Mouse (Mus musculus) embryonic fibroblast, embryonic 13.5 days (primary cell): ENCODE measurements around the gene Higd1a. TPM values are rescaled to one million over a fixed set of nuclear protein-coding genes. Genes with fewer than 3 reads are reported as not detected.
A peak's percentile ranks its signal among the peaks of the same experiment; 100 is the strongest.

ENCODE experiments used
- H3K27ac ChIP-seq: 2 replicates; pipeline ENCODE4 v1.5.1; 2012; ENCODE audit warnings: low read length, control low read depth, inconsistent platforms; ENCODE audit not compliant: insufficient read depth
- H3K4me1 ChIP-seq: 2 replicates; pipeline ENCODE4 v1.6.1; 2011; ENCODE audit warnings: low read length; ENCODE audit not compliant: control insufficient read depth, insufficient read depth
- H3K4me3 ChIP-seq: 2 replicates; pipeline ENCODE4 v1.5.1; 2011; ENCODE audit warnings: mild to moderate bottlenecking, control low read depth, low read length; ENCODE audit not compliant: insufficient read depth
- CTCF ChIP-seq: IDR thresholded peaks from 2 replicates; pipeline ENCODE4 v1.5.1; 2011; ENCODE audit warnings: mild to moderate bottlenecking, control low read depth, low read length, moderate library complexity, borderline replicate concordance; ENCODE audit not compliant: insufficient read depth
- POLR2A ChIP-seq: IDR thresholded peaks from 2 replicates; pipeline ENCODE4 v1.6.1; 2011; ENCODE audit warnings: low read depth, mild to moderate bottlenecking, control low read depth, low read length, moderate library complexity
- polyA plus RNA-seq: library from polyadenylated mRNA; stranded (reverse); fragments of >200 nt; gene quantifications from 2 replicates; pipeline ENCODE4 v1.2.4, GENCODE M21; 2011; ENCODE audit warnings: low read depth; ENCODE audit not compliant: missing spikeins, insufficient read length

Higd1a gene
- polyA plus RNA-seq = 96.1 and 101 TPM in 2 replicates

DNA sequence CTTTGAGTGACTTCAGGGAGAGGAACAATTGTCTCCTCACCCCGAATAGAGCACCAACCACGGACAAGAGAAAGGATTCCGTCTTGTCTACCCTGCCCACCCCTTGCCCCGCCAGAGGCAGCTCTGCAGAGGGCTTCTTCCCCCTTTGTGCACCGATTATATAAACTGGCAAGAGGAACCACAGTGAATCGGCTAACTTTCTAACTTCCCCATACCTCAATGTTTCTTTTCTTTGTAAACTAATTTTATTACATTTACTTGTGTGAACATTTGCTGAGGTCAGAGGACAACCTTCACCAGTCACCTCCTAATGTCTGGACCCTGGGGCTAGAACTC is at the start of gene Higd1a:
Gene Higd1a (minus strand): TSS at position 210 of the 336 bp plus-strand sequence.
- TF ChIP-seq CTCF = no peak
- TF ChIP-seq POLR2A = no peak
- peak within 1 kb of the TSS; percentile 96 for H3K27ac ChIP-seq
- H3K4me3 ChIP-seq = peak within 1 kb of the TSS; percentile 69
- H3K4me1 ChIP-seq = no peaks in the 10 kb centered on the region

DNA sequence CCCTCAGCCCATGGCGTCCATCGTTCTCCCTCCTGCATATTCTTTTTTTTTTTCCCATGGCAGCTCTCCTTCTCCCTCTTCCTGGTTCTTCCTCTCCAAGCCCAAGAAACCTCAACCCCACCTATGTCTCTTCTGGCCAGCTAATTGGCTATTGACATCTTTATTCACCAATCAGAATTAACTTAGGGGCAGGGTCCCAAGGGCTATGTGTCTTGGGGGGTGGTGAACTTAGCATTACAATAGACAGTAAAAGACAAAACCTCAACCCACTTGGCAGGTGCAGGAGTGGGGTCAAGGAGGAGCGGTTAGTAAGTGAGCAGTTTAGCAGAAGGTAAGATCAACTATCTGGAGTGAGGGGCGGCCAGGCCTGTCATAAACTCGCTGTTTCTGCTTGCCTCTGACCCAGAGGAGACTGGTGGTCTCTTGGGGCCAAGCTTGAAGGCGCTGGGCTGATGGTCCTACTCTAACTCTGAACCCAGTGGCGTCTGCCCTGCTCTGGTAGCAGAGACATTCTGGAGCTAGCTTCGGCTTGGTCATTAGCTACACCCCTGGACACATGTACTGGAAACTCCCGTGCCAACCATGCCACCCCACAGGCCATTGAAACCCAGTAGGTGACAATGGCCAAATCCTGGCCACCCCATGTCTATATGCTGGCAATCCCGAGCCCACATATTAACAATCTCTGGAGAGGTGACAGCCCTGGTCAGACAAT is 49.4 kb upstream of the Higd1a start:
- no peak overlapping the region for H3K27ac ChIP-seq
- H3K4me3 ChIP-seq = no peak overlapping the region
- H3K4me1 ChIP-seq = no peaks in the 10 kb centered on the region
- TF ChIP-seq CTCF (no peak), POLR2A (no peak)

- TF ChIP-seq CTCF = no peak
- TF ChIP-seq POLR2A = no peak
- H3K4me1 ChIP-seq = no peaks in the 10 kb centered on the region
- H3K4me3 ChIP-seq = no peak overlapping the region
- H3K27ac ChIP-seq = no peak overlapping the region
Measured at GRCm38 (mm10) chr9:121906456-121906855, 48.3 kb upstream of the Higd1a start.

- H3K27ac ChIP-seq = no peak overlapping the region
- TF ChIP-seq POLR2A = no peak
- no peak for TF ChIP-seq CTCF
- no peaks in the 10 kb centered on the region for H3K4me1 ChIP-seq
- no peak overlapping the region; the same call in 1 of the 2 replicates for H3K4me3 ChIP-seq
Measured at GRCm38 (mm10) chr9:121905556-121906185, 47.5 kb upstream of the Higd1a start.

DNA sequence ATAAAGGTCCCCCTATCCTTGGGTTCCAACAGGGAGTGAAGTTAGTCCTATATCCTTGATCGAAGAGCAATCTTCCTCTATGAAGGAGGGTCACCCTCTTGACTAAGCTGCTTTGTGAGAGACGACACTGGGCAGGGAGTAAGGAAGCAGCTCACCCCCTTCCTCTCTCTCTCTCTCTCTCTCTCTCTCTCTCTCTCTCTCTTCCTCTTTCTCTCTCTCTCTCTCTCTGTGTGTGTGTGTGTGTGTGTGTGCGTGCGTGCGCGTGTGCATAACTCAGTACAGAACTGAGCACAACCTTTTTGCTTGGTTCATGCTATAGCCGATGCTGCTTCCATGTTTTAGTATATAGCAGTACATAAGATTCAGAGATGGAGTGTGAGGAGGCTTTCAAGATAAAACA is 46.8 kb upstream of the Higd1a start:
- no peak overlapping the region for H3K27ac ChIP-seq
- no peaks in the 10 kb centered on the region for H3K4me1 ChIP-seq
- TF ChIP-seq CTCF (no peak), POLR2A (no peak)
- no peak overlapping the region for H3K4me3 ChIP-seq

- no peak overlapping the region for H3K27ac ChIP-seq
- H3K4me3 ChIP-seq = no peak overlapping the region
- TF ChIP-seq CTCF = no peak
- no peak for TF ChIP-seq POLR2A
- H3K4me1 ChIP-seq = no peaks in the 10 kb centered on the region
Measured at GRCm38 (mm10) chr9:121904319-121904718, 46.2 kb upstream of the Higd1a start.

DNA sequence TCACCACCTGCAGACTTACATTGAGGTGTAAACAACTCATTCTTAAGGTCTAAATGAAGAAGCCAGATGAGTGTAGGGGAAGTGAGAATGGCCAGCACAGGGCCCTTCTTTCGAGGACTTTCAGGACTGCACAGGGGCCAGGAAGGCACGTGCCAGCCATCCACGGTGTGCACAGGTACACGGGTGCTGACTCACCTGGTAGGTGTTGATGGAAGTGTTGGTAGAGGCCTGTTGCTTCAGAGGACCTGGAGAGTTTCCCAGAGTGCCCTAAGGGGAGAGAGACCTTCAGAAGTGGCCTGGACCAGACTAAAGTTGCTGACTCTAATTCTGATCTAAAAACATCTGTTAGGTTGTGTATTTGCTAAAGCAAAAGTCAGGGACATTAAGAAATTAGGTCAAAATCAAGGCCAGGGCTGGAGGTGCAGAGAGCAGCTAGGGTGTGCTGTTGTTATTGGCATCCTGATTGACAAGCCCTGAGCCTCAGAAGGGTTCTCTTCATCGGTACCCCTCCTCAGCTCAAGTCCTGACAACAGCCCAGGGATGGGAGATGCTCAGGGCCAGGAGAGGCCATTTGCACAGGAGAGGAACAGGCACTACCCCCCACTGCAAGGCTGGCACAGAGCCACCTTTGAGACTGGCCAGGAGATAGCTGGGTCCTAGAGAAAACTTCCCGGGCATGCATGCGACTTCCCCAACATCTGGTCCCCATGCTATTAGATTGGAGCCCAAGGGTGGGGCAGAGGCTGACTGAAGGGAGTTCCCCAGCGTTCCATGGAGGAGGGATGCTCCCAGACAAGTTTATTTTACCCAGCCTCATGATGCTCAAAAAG is 45.5 kb upstream of the Higd1a start:
- Histone ChIP-seq H3K27ac (no peak overlapping the region), H3K4me1 (no peaks in the 10 kb centered on the region), H3K4me3 (no peak overlapping the region)
- TF ChIP-seq POLR2A (no peak), CTCF (no peak)

DNA sequence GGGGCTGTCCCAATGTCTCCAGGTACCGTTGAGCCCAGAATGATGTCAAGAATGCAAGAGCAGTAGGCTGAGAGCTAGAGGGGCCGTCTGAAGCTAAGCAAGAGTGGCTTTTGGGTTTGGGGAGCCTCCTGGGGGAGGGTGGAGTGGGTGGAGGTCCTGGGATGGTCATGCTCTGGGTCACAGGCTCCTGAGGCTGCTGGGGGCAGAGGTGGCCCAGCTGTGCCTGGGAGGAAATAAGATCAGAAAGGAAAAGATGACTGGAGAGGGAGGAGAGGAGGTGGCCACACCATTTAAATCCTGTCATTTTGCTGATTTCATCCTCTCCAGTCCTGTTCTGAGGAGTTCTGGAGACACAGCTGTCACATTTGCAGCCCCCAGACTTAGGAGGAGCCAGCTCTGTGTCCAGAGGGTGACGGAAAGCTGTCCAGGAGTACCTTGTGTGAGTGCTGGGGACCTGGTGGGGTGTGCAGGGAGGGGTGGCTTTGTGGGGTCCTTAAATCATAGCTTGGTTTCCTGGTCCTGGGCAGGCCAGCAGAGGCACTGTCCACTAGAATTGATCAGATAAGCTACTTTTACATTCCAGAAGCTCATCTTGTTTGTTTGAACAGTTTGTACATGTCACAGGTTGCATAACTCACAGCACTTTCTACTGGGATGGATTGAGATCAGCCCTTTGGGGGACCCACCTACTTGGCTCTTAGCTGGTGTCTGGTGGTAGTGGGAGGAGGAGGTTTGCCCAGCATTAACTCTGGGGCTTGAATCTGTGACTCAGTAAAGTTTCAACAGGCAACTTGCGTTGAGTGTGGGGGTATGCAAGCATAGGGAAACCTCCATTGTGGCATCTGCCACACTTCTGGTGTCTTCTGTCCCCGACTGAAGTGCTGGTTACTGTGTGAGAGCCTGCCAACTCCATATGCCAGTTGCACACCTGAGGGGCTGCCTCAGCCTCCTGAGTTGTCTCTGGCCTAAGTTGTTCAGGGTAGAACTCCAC is 43.8 kb upstream of the Higd1a start:
- Histone ChIP-seq H3K4me3 (no peak overlapping the region), H3K27ac (no peak overlapping the region), H3K4me1 (no peaks in the 10 kb centered on the region)
- TF ChIP-seq CTCF (no peak), POLR2A (no peak)
